20 mouse cellular contexts compared by ENCODE assay signal in the genomic region with DNA sequence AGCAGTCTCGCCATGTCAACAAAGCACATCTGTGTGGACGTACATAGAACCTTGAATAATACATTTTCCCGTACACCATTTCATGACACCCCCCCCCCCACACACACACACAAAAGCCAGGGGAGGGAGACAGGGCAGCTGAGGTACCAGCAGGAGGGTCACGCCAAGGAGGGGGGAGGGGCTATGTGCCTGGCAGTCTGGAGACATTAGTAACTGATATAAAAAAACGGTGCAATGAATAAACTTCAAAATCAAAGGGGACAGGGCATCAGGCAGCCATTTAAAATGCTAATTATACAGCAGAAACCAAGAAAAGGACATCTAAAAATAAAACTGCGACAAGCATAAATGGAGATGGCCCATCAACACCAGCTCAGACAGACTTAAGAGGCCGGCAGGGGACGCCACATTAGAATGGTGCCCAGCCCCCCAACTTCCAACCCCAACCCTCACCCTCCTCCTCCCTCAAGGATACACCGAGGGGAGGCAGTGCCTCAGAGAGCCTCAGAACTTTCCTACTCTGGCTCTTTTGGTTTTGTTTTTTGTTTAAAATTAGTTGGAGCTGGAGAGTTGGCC. TPM values are rescaled to one million over a fixed set of nuclear protein-coding genes. Genes with fewer than 3 reads are reported as not detected.
DNase-seq lines count a peak whose midpoint lies in the region; ATAC-seq lines count a peak whose summit lies in the region.
"Had no signal": no experiment of that assay in that cellular context is flagged by ENCODE, and none has a peak within 500 bp of the region (broad histone marks: within the 10 kb centered on the region; RNA-seq: fewer than 3 reads in every experiment).

No protein-coding gene starts in this region.

- no peak overlapping the region for H3K9ac ChIP-seq in forebrain, embryonic 13.5 days
- H3K9ac ChIP-seq in forebrain, embryonic 11.5 days (ENCODE audit: low read length) = no peak overlapping the region
- H3K9ac ChIP-seq in heart, embryonic 16.5 days (ENCODE audit: low read length) = no peak overlapping the region
- H3K9ac ChIP-seq in neural tube, embryonic 11.5 days (ENCODE audit: low read length) = no peak overlapping the region
- H3K9ac ChIP-seq: limb, embryonic 12.5 days; liver, embryonic 13.5 days; lung, embryonic 15.5 days; neural tube, embryonic 15.5 days had no signal

- H3K27ac ChIP-seq in forebrain, embryonic 13.5 days = 0 out of 2 replicates have a peak overlapping the region, but pooled peaks have one; percentile 3
- no peak overlapping the region for H3K27ac ChIP-seq in forebrain, embryonic 11.5 days (ENCODE audit: low read depth, low read length)
- H3K27ac ChIP-seq in heart, embryonic 16.5 days (ENCODE audit: low read length) = peak overlapping the region; percentile 74
- H3K27ac ChIP-seq in neural tube, embryonic 11.5 days (ENCODE audit: low read depth, low read length) = no peak overlapping the region
- H3K27ac ChIP-seq: left cerebral cortex, adult 2 months; limb, embryonic 12.5 days; liver, embryonic 13.5 days; lung, embryonic 15.5 days; macrophage; neural tube, embryonic 15.5 days had no signal

- H3K4me3 ChIP-seq in forebrain, embryonic 13.5 days = no peak overlapping the region
- no peak overlapping the region for H3K4me3 ChIP-seq in forebrain, embryonic 11.5 days (ENCODE audit: low read depth, low read length)
- no peak overlapping the region for H3K4me3 ChIP-seq in heart, embryonic 16.5 days (ENCODE audit: low read length)
- H3K4me3 ChIP-seq in neural tube, embryonic 11.5 days (ENCODE audit: low read depth, low read length) = no peak overlapping the region
- H3K4me3 ChIP-seq: left cerebral cortex, adult 2 months; limb, embryonic 12.5 days; liver, embryonic 13.5 days; lung, embryonic 15.5 days; neural tube, embryonic 15.5 days had no signal

- no peak overlapping the region for H3K4me2 ChIP-seq in forebrain, embryonic 13.5 days
- H3K4me2 ChIP-seq in forebrain, embryonic 11.5 days (ENCODE audit: low read depth, low read length, severe bottlenecking) = no peak overlapping the region
- H3K4me2 ChIP-seq in heart, embryonic 16.5 days (ENCODE audit: low read depth, low read length) = peak overlapping the region; percentile 27
- H3K4me2 ChIP-seq in neural tube, embryonic 11.5 days (ENCODE audit: low read depth) = no peak overlapping the region
- H3K4me2 ChIP-seq: limb, embryonic 12.5 days; liver, embryonic 13.5 days; lung, embryonic 15.5 days; neural tube, embryonic 15.5 days had no signal

- DNase-seq in forebrain, embryonic 11.5 days (ENCODE audit: low spot score) = no peak
- no peak for DNase-seq in heart, postnatal 36 days
- DNase-seq in neural tube, embryonic 11.5 days (ENCODE audit: low spot score) = peak; percentile 41
- DNase-seq in neural tube, embryonic 10.5 days (ENCODE audit: extremely low spot score, low spot score) = no peak
- DNase-seq: adrenal gland, postnatal 36 days; cerebellum, adult 9-10 months; embryo, embryonic 11 days; heart, adult 11 months; kidney, adult 8-10 months; liver, embryonic 13.5 days; right cerebral cortex, postnatal 25 days; thymus, postnatal 25 days had no signal

- H3K9me3 ChIP-seq in forebrain, embryonic 13.5 days (replicated peaks) = no peaks in the 10 kb centered on the region
- no peaks in the 10 kb centered on the region for H3K9me3 ChIP-seq in forebrain, embryonic 11.5 days (ENCODE audit: control insufficient read depth, low read length)
- H3K9me3 ChIP-seq in heart, embryonic 16.5 days (replicated peaks; ENCODE audit: control insufficient read depth, low read length) = no peaks in the 10 kb centered on the region
- H3K9me3 ChIP-seq in neural tube, embryonic 11.5 days (ENCODE audit: control insufficient read depth, low read length) = no peaks in the 10 kb centered on the region
- H3K9me3 ChIP-seq: limb, embryonic 12.5 days; liver, embryonic 13.5 days; lung, embryonic 15.5 days; neural tube, embryonic 15.5 days had no signal

- intact Hi-C loops in heart, postnatal 36 days (cut with DNase I) = no loop called here

- 0 out of 2 replicates have a peak, but pooled peaks cover 22% of the 10 kb centered on the region for H3K36me3 ChIP-seq in forebrain, embryonic 13.5 days (ENCODE audit: poor library complexity, severe bottlenecking)
- H3K36me3 ChIP-seq in forebrain, embryonic 11.5 days (ENCODE audit: control insufficient read depth, insufficient read depth, low read length) = no peaks in the 10 kb centered on the region
- peaks cover 13% of the 10 kb centered on the region for H3K36me3 ChIP-seq in heart, embryonic 16.5 days (ENCODE audit: control insufficient read depth, insufficient read depth)
- H3K36me3 ChIP-seq in neural tube, embryonic 11.5 days (ENCODE audit: control insufficient read depth, insufficient read depth, low read length) = no peaks in the 10 kb centered on the region
- H3K36me3 ChIP-seq: neural tube, embryonic 15.5 days had no signal

- 24% methylated on average over 9 of the region's 9 CpGs for WGBS in forebrain, embryonic 13.5 days
- 43% methylated on average over 9 of the region's 9 CpGs for WGBS in forebrain, embryonic 11.5 days
- WGBS in heart, embryonic 16.5 days = 52% methylated on average over 9 of the region's 9 CpGs
- WGBS in neural tube, embryonic 11.5 days = 42% methylated on average over 9 of the region's 9 CpGs

- peaks cover 35% of the 10 kb centered on the region for H3K4me1 ChIP-seq in forebrain, embryonic 13.5 days
- H3K4me1 ChIP-seq in forebrain, embryonic 11.5 days (replicated peaks; ENCODE audit: control insufficient read depth, insufficient read depth, low read length) = peaks cover 1% of the 10 kb centered on the region; the same call in 1 of the 2 replicates
- H3K4me1 ChIP-seq in heart, embryonic 16.5 days (ENCODE audit: control insufficient read depth, insufficient read depth, low read length) = peaks cover 35% of the 10 kb centered on the region
- H3K4me1 ChIP-seq in neural tube, embryonic 11.5 days (ENCODE audit: control insufficient read depth, insufficient read depth, low read length) = peaks cover 14% of the 10 kb centered on the region

- H3K27me3 ChIP-seq in forebrain, embryonic 13.5 days = no peaks in the 10 kb centered on the region
- H3K27me3 ChIP-seq in forebrain, embryonic 11.5 days (ENCODE audit: control insufficient read depth, insufficient read depth, low read length) = no peaks in the 10 kb centered on the region
- H3K27me3 ChIP-seq in heart, embryonic 16.5 days (ENCODE audit: control insufficient read depth, insufficient read depth, low read length) = no peaks in the 10 kb centered on the region
- H3K27me3 ChIP-seq in neural tube, embryonic 11.5 days (ENCODE audit: control insufficient read depth, insufficient read depth, low read length) = no peaks in the 10 kb centered on the region
- H3K27me3 ChIP-seq: limb, embryonic 12.5 days; liver, embryonic 13.5 days; lung, embryonic 15.5 days; neural tube, embryonic 15.5 days had no signal

- ATAC-seq in forebrain, embryonic 13.5 days = peak; percentile 22; the same call in 1 of the 2 replicates
- no peak for ATAC-seq in forebrain, embryonic 11.5 days (replicated peaks; ENCODE audit: low FRiP score)
- peak; percentile 56; the same call in 1 of the 2 replicates for ATAC-seq in heart, embryonic 16.5 days (replicated peaks; ENCODE audit: extremely low read depth, insufficient read depth, low FRiP score)
- no peak for ATAC-seq in neural tube, embryonic 11.5 days (ENCODE audit: insufficient read depth, low FRiP score, low TSS enrichment)
- ATAC-seq in cerebellum, adult (ENCODE audit: insufficient number of reproducible peaks, low FRiP score, low TSS enrichment) = no peak

RNA-seq across cellular contexts. Expression of gene Ezr, which starts 22.8 kb away (rescaled TPM):
- 113 and 117 TPM in 2 replicates for polyA plus RNA-seq in forebrain, embryonic 13.5 days (2015; fragmentation: Nextera tagmentation; extraction: Ambion mirVana)
- 122 and 135 TPM in 2 replicates for polyA plus RNA-seq in forebrain, embryonic 11.5 days (2014; fragmentation: Nextera tagmentation; extraction: Ambion mirVana)
- polyA plus RNA-seq in heart, embryonic 16.5 days (2015; fragmentation: Nextera tagmentation; extraction: Ambion mirVana) = 144 and 166 TPM in 2 replicates
- total RNA-seq in heart, postnatal 36 days (2021) = 10 to 100 TPM; 35.0 to 43.3 TPM
- 63.4 and 74.3 TPM in 2 replicates for polyA plus RNA-seq in neural tube, embryonic 11.5 days (2014; fragmentation: Nextera tagmentation; extraction: Ambion mirVana)

Comparison
In these comparisons a context has a peak if more than half of its experiments do, and no peak if none do; other contexts are left out.
1. ATAC-seq: peak in forebrain, embryonic 13.5 days (single experiment) and heart, embryonic 16.5 days (single experiment); none in forebrain, embryonic 11.5 days (single experiment), neural tube, embryonic 11.5 days (single experiment) and cerebellum, adult (single experiment).
2. H3K27ac ChIP-seq: peak in forebrain, embryonic 13.5 days (single experiment) and heart, embryonic 16.5 days (single experiment); none in forebrain, embryonic 11.5 days (single experiment) and neural tube, embryonic 11.5 days (single experiment).